Mouse (Mus musculus): ENCODE measurements around the gene Ing2. TPM values are rescaled to one million over a fixed set of nuclear protein-coding genes. Genes with fewer than 3 reads are reported as not detected.

Ing2 gene
- polyA plus RNA-seq, 1 experiment = 5.4 TPM

DNA sequence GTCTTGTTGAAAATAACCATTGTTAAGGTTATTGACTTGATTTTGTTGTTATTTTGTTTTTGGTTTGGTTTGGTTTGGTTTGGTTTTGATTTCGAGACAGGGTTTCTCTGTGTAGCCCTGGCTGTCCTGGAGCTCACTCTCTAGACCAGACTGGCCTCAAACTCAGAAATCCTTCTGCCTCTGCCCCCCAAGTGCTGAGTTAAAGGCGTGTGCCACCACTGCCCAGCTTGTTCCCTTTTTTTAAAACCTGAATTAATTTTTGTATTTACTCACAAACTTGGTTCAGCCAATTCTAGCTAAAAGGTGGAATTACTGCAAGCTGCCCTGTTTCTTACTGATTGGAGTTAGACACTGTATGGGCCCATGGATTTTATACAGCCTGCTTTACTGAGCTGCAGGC is 1.3 kb upstream of the Ing2 start:
- TF ChIP-seq POLR2A (IDR thresholded peaks at IDR 0.05; ENCODE audit: control insufficient read depth, extremely low read depth, insufficient read depth, low read length, poor library complexity) (no peak), CTCF (IDR thresholded peaks at IDR 0.05; ENCODE audit: borderline replicate concordance, control insufficient read depth, extremely low read depth, insufficient read depth, low read length, poor library complexity) (no peak)
- 48% methylated on average over 2 of the region's 2 CpGs for WGBS

DNA sequence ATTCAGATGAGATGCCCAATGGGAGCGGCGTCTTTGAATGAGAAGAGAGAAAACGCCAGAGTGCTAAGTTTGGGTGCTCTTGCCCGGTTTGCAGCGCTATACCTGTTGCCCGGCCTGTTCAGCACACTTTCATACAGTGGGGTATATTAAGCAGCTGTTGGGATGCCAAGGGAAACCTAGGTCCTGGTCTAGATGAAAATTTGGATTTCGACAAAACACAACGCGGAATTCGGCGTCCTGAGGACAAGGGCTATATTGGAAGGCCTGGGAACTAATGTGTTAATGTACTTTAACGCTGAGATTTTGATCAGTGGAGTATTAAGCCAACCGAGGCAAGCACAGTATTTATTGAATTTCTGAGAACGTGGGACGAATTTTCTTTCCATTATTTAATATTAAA is 868 bp upstream of the Ing2 start:
- 6% methylated on average over 15 of the region's 15 CpGs for WGBS
- peak overlapping the region; percentile 47; the same call in 1 of the 2 replicates for H3K27ac ChIP-seq (ENCODE audit: control insufficient read depth, insufficient read depth, low read length)
- H3K36me3 ChIP-seq (ENCODE audit: control insufficient read depth, insufficient read depth, low read length) = no peaks in the 10 kb centered on the region

More for the DNA sequence above, 1.3 kb upstream of the Ing2 start:
- no peak overlapping the region for H3K27ac ChIP-seq (ENCODE audit: control insufficient read depth, insufficient read depth, low read length)
- H3K4me1 ChIP-seq (replicated peaks; ENCODE audit: control insufficient read depth, insufficient read depth, low read length) = no peaks in the 10 kb centered on the region
- H3K4me3 ChIP-seq (ENCODE audit: control insufficient read depth, insufficient read depth, low read length) = no peak overlapping the region
- DNase-seq = no peak
- no peaks in the 10 kb centered on the region for H3K36me3 ChIP-seq (ENCODE audit: control insufficient read depth, insufficient read depth, low read length)
- no peaks in the 10 kb centered on the region for H3K27me3 ChIP-seq (ENCODE audit: control insufficient read depth, insufficient read depth, low read length)

DNA sequence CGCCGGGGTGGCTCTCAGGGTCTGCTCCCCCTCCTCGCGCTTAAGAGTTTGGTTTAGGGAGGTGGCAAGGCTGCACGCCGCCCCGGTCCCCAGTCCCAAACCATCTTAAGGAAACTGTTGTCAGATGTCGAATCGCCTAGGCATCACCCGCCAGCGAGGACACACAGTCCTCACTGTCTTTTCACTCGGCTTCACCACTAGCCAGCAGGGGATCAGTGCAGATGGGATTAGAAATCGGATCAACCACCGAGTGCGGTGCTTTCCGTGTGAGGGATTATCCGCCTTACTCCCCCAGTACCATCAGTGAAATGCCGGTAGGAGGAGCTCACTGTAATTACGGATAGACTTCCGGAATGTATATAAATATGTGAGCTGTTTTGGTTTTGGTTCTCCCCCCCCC is 430 bp upstream of the Ing2 start:
- DNase-seq = no peak
- Histone ChIP-seq H3K27me3 (ENCODE audit: control insufficient read depth, insufficient read depth, low read length) (no peaks in the 10 kb centered on the region), H3K27ac (ENCODE audit: control insufficient read depth, insufficient read depth, low read length) (peak overlapping the region; percentile 68), H3K36me3 (ENCODE audit: control insufficient read depth, insufficient read depth, low read length) (no peaks in the 10 kb centered on the region), H3K4me3 (ENCODE audit: control insufficient read depth, insufficient read depth, low read length) (peak overlapping the region; percentile 69), H3K4me1 (replicated peaks; ENCODE audit: control insufficient read depth, insufficient read depth, low read length) (no peaks in the 10 kb centered on the region)
- WGBS = under 1% methylated on average over 20 of the region's 20 CpGs
- no peak for TF ChIP-seq POLR2A (IDR thresholded peaks at IDR 0.05; ENCODE audit: control insufficient read depth, extremely low read depth, insufficient read depth, low read length, poor library complexity)
- TF ChIP-seq CTCF (IDR thresholded peaks at IDR 0.05; ENCODE audit: borderline replicate concordance, control insufficient read depth, extremely low read depth, insufficient read depth, low read length, poor library complexity) = no peak

More for the DNA sequence above, 868 bp upstream of the Ing2 start:
- Histone ChIP-seq H3K4me3 (ENCODE audit: control insufficient read depth, insufficient read depth, low read length) (peak overlapping the region; percentile 69), H3K4me1 (replicated peaks; ENCODE audit: control insufficient read depth, insufficient read depth, low read length) (no peaks in the 10 kb centered on the region), H3K27me3 (ENCODE audit: control insufficient read depth, insufficient read depth, low read length) (no peaks in the 10 kb centered on the region)
- no peak for DNase-seq
- no peak for TF ChIP-seq CTCF (IDR thresholded peaks at IDR 0.05; ENCODE audit: borderline replicate concordance, control insufficient read depth, extremely low read depth, insufficient read depth, low read length, poor library complexity)
- TF ChIP-seq POLR2A (IDR thresholded peaks at IDR 0.05; ENCODE audit: control insufficient read depth, extremely low read depth, insufficient read depth, low read length, poor library complexity) = no peak

- TF ChIP-seq POLR2A (IDR thresholded peaks at IDR 0.05; ENCODE audit: control insufficient read depth, extremely low read depth, insufficient read depth, low read length, poor library complexity) (no peak), CTCF (IDR thresholded peaks at IDR 0.05; ENCODE audit: borderline replicate concordance, control insufficient read depth, extremely low read depth, insufficient read depth, low read length, poor library complexity) (no peak)
- H3K4me3 ChIP-seq (ENCODE audit: control insufficient read depth, insufficient read depth, low read length) = peak overlapping the region; percentile 95
These were observed 1.1 kb downstream of the Ing2 start for GRCm38 (mm10) chr8:47674140-47674776.

GRCm38 (mm10) chr8:47673317-47674139 is 1.8 kb downstream of the Ing2 start:
- no peaks in the 10 kb centered on the region for H3K27me3 ChIP-seq (ENCODE audit: control insufficient read depth, insufficient read depth, low read length)
- H3K36me3 ChIP-seq (ENCODE audit: control insufficient read depth, insufficient read depth, low read length) = peaks cover 6% of the 10 kb centered on the region; the same call in 1 of the 2 replicates
- no peaks in the 10 kb centered on the region for H3K4me1 ChIP-seq (replicated peaks; ENCODE audit: control insufficient read depth, insufficient read depth, low read length)
- H3K27ac ChIP-seq (ENCODE audit: control insufficient read depth, insufficient read depth, low read length) = peak overlapping the region; percentile 74
- 0% methylated on average over 53 of the region's 53 CpGs for WGBS
- DNase-seq = peak; percentile 90
- H3K4me3 ChIP-seq (ENCODE audit: control insufficient read depth, insufficient read depth, low read length) = peak overlapping the region; percentile 95
- TF ChIP-seq CTCF (IDR thresholded peaks at IDR 0.05; ENCODE audit: borderline replicate concordance, control insufficient read depth, extremely low read depth, insufficient read depth, low read length, poor library complexity) (no peak), POLR2A (IDR thresholded peaks at IDR 0.05; ENCODE audit: control insufficient read depth, extremely low read depth, insufficient read depth, low read length, poor library complexity) (0 out of 2 replicates have a peak, but pooled peaks have one; percentile 16)

More at GRCm38 (mm10) chr8:47674140-47674776, 1.1 kb downstream of the Ing2 start:
- DNase-seq = no peak
- H3K27me3 ChIP-seq (ENCODE audit: control insufficient read depth, insufficient read depth, low read length) = no peaks in the 10 kb centered on the region
- H3K27ac ChIP-seq (ENCODE audit: control insufficient read depth, insufficient read depth, low read length) = peak overlapping the region; percentile 74
- WGBS = under 1% methylated on average over 55 of the region's 59 CpGs
- no peaks in the 10 kb centered on the region for H3K4me1 ChIP-seq (replicated peaks; ENCODE audit: control insufficient read depth, insufficient read depth, low read length)
- H3K36me3 ChIP-seq (ENCODE audit: control insufficient read depth, insufficient read depth, low read length) = no peaks in the 10 kb centered on the region

- Histone ChIP-seq H3K27me3 (ENCODE audit: control insufficient read depth, insufficient read depth, low read length) (no peaks in the 10 kb centered on the region), H3K4me1 (replicated peaks; ENCODE audit: control insufficient read depth, insufficient read depth, low read length) (no peaks in the 10 kb centered on the region), H3K36me3 (ENCODE audit: control insufficient read depth, insufficient read depth, low read length) (peaks cover 14% of the 10 kb centered on the region), H3K4me3 (ENCODE audit: control insufficient read depth, insufficient read depth, low read length) (no peak overlapping the region), H3K27ac (ENCODE audit: control insufficient read depth, insufficient read depth, low read length) (no peak overlapping the region)
- no peak for DNase-seq
- 95% methylated on average over 8 of the region's 8 CpGs for WGBS
- TF ChIP-seq CTCF (IDR thresholded peaks at IDR 0.05; ENCODE audit: borderline replicate concordance, control insufficient read depth, extremely low read depth, insufficient read depth, low read length, poor library complexity) = no peak
- no peak for TF ChIP-seq POLR2A (IDR thresholded peaks at IDR 0.05; ENCODE audit: control insufficient read depth, extremely low read depth, insufficient read depth, low read length, poor library complexity)
These were observed 11.0 kb downstream of the Ing2 start for GRCm38 (mm10) chr8:47664231-47664785.
